Mouse (Mus musculus): ENCODE results near the gene Acin1. TPM values are rescaled to one million over a fixed set of nuclear protein-coding genes. Genes with fewer than 3 reads are reported as not detected.

Acin1 gene
- total and polyA plus RNA-seq, 2 experiments from 2014 or later = 108 to 122 TPM

GRCm38 (mm10) chr14:54696752-54697151 is 10.0 kb upstream of the Acin1 start:
- no peak overlapping the region for H3K4me3 ChIP-seq (ENCODE audit: low read depth, low read length)
- ATAC-seq (ENCODE audit: low FRiP score) (no peak), DNase-seq (ENCODE audit: low spot score) (no peak)
- WGBS = 91% methylated on average over 4 of the region's 4 CpGs
- TF ChIP-seq CTCF (IDR thresholded peaks at IDR 0.05) = no peak
- no peak overlapping the region for H3K4me2 ChIP-seq (ENCODE audit: low read depth, low read length, poor library complexity, severe bottlenecking)
- no peaks in the 10 kb centered on the region for H3K9me3 ChIP-seq (ENCODE audit: low read length)
- peaks cover 6% of the 10 kb centered on the region; the same call in 1 of the 2 replicates for H3K36me3 ChIP-seq (ENCODE audit: insufficient read depth, low read length)
- H3K27ac ChIP-seq (ENCODE audit: low read depth, low read length) = no peak overlapping the region
- H3K27me3 ChIP-seq (ENCODE audit: insufficient read depth, low read length) = no peaks in the 10 kb centered on the region
- H3K4me1 ChIP-seq (ENCODE audit: insufficient read depth, low read length) = no peaks in the 10 kb centered on the region
- no peak overlapping the region for H3K9ac ChIP-seq (replicated peaks; ENCODE audit: low read length, poor library complexity, severe bottlenecking)

- Histone ChIP-seq H3K9ac (replicated peaks; ENCODE audit: low read length, poor library complexity, severe bottlenecking) (no peak overlapping the region), H3K4me3 (ENCODE audit: low read depth, low read length) (no peak overlapping the region)
Measured at GRCm38 (mm10) chr14:54695042-54695441, 8.3 kb upstream of the Acin1 start.

DNA sequence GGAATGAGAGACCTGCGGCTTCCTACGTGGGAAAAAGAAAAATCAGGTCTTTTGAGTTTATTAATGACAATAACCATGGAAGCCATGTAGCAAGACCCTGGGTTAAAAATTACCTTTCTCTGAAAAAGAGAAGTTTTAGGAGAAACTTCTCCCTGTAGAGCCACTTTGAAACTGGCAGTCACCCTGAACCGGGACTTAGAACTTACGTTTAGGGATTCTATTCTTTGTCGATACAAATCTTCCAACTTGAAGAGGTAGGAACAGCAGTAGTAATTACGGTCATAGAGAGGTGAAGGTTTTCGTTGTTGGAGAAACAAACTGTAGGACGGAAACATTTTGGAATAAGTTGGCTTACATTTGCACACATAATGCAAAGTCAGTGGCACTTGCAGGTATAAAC is 520 bp upstream of the Acin1 start:
- peak overlapping the region; percentile 67 for H3K4me3 ChIP-seq (ENCODE audit: low read depth, low read length)
- 7% methylated on average over 8 of the region's 8 CpGs for whole genome bisulfite sequencing
- no peak overlapping the region for H3K27ac ChIP-seq (ENCODE audit: low read depth, low read length)
- DNase-seq (ENCODE audit: low spot score) (no peak), ATAC-seq (ENCODE audit: low FRiP score) (no peak)
- TF ChIP-seq CTCF (IDR thresholded peaks at IDR 0.05) = no peak
- H3K9me3 ChIP-seq (ENCODE audit: low read length) = no peaks in the 10 kb centered on the region
- peak overlapping the region; percentile 57 for H3K4me2 ChIP-seq (ENCODE audit: low read depth, low read length, poor library complexity, severe bottlenecking)
- H3K36me3 ChIP-seq (ENCODE audit: insufficient read depth, low read length) = peaks cover 24% of the 10 kb centered on the region
- peak overlapping the region; percentile 54 for H3K9ac ChIP-seq (replicated peaks; ENCODE audit: low read length, poor library complexity, severe bottlenecking)
- no peaks in the 10 kb centered on the region for H3K27me3 ChIP-seq (ENCODE audit: insufficient read depth, low read length)
- H3K4me1 ChIP-seq (ENCODE audit: insufficient read depth, low read length) = peaks cover 6% of the 10 kb centered on the region; the same call in 1 of the 2 replicates

More at GRCm38 (mm10) chr14:54695042-54695441, 8.3 kb upstream of the Acin1 start:
- Histone ChIP-seq H3K4me1 (ENCODE audit: insufficient read depth, low read length) (no peaks in the 10 kb centered on the region), H3K36me3 (ENCODE audit: insufficient read depth, low read length) (peaks cover 13% of the 10 kb centered on the region), H3K4me2 (ENCODE audit: low read depth, low read length, poor library complexity, severe bottlenecking) (no peak overlapping the region), H3K27me3 (ENCODE audit: insufficient read depth, low read length) (no peaks in the 10 kb centered on the region), H3K9me3 (ENCODE audit: low read length) (no peaks in the 10 kb centered on the region), H3K27ac (ENCODE audit: low read depth, low read length) (no peak overlapping the region)
- WGBS = 88% methylated on average over 6 of the region's 6 CpGs
- ATAC-seq (ENCODE audit: low FRiP score) (no peak), DNase-seq (ENCODE audit: low spot score) (no peak)
- TF ChIP-seq CTCF (IDR thresholded peaks at IDR 0.05) = no peak

GRCm38 (mm10) chr14:54686063-54686521 is 639 bp downstream of the Acin1 start, which contains the start of gene 1700123O20Rik:
TSS of gene 1700123O20Rik (plus strand) at chr14:54686216.
- peak; percentile 78 for ATAC-seq (ENCODE audit: low FRiP score)
- DNase-seq (ENCODE audit: low spot score) = peak; percentile 91

DNA sequence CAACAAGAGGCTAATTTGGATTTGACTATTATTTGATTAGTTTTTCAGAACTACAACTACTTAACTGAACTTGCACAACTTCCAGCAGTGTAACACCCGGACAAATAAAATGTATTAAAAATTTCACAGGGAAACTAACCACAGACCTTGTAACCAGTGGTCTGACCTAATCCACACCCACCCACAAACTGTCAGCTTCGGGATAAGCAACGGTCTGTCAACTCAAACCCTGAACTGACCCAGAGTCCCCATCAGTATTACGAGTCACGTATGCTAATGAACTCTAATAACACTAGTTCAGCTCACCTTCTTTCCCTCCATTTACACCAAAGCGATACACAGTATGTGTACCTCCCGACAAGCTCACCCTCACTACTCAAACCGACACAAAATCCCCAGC is 1.3 kb downstream of the Acin1 start:
- ATAC-seq (ENCODE audit: low FRiP score) = no peak
- H3K36me3 ChIP-seq (ENCODE audit: insufficient read depth, low read length) = peaks cover 21% of the 10 kb centered on the region
- WGBS = 9% methylated on average over 8 of the region's 8 CpGs
- H3K9ac ChIP-seq (replicated peaks; ENCODE audit: low read length, poor library complexity, severe bottlenecking) = peak overlapping the region; percentile 93
- no peak for TF ChIP-seq CTCF (IDR thresholded peaks at IDR 0.05)
- H3K9me3 ChIP-seq (ENCODE audit: low read length) = no peaks in the 10 kb centered on the region
- peak overlapping the region; percentile 96; the same call in 1 of the 2 replicates for H3K27ac ChIP-seq (ENCODE audit: low read depth, low read length)
- H3K4me2 ChIP-seq (ENCODE audit: low read depth, low read length, poor library complexity, severe bottlenecking) = peak overlapping the region; percentile 65
- H3K27me3 ChIP-seq (ENCODE audit: insufficient read depth, low read length) = no peaks in the 10 kb centered on the region
- H3K4me1 ChIP-seq (ENCODE audit: insufficient read depth, low read length) = peaks cover 6% of the 10 kb centered on the region; the same call in 1 of the 2 replicates
- DNase-seq (ENCODE audit: low spot score) = no peak
- H3K4me3 ChIP-seq (ENCODE audit: low read depth, low read length) = peak overlapping the region; percentile 67

More at GRCm38 (mm10) chr14:54686063-54686521, 639 bp downstream of the Acin1 start, which contains the start of gene 1700123O20Rik:
- Histone ChIP-seq H3K4me1 (ENCODE audit: insufficient read depth, low read length) (peaks cover 6% of the 10 kb centered on the region; the same call in 1 of the 2 replicates), H3K27ac (ENCODE audit: low read depth, low read length) (peak within 1 kb of the TSS; percentile 96), H3K36me3 (ENCODE audit: insufficient read depth, low read length) (peaks cover 24% of the 10 kb centered on the region), H3K9ac (replicated peaks; ENCODE audit: low read length, poor library complexity, severe bottlenecking) (peak within 1 kb of the TSS; percentile 93), H3K9me3 (ENCODE audit: low read length) (no peaks in the 10 kb centered on the region), H3K4me2 (ENCODE audit: low read depth, low read length, poor library complexity, severe bottlenecking) (peak within 1 kb of the TSS; percentile 65), H3K27me3 (ENCODE audit: insufficient read depth, low read length) (no peaks in the 10 kb centered on the region), H3K4me3 (ENCODE audit: low read depth, low read length) (peak within 1 kb of the TSS; percentile 67)
- peak; percentile 70 for TF ChIP-seq CTCF (IDR thresholded peaks at IDR 0.05)
- under 1% methylated on average over 41 of the region's 41 CpGs for WGBS

DNA sequence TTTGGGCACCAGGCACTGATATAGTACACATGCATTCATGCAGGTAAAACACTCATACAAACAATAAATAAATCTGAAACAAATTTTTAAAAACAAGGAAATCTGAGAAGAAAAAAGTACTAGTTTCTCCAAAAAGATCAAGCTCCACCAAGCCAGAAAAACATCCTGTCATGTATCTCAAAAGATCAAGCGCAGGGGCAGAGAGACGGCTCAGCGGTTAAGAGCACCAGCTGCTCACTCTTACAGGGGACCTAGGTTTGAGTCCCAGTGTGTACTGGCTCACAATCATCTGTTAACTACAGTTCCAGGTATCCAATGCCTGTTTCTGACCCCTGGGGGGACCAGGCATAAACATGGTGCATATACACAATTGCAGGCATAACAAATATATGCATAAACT is 4.3 kb downstream of the Acin1 start:
- DNase-seq (ENCODE audit: low spot score) (no peak), ATAC-seq (ENCODE audit: low FRiP score) (no peak)
- H3K36me3 ChIP-seq (ENCODE audit: insufficient read depth, low read length) = peaks cover 21% of the 10 kb centered on the region; the same call in 1 of the 2 replicates
- H3K4me2 ChIP-seq (ENCODE audit: low read depth, low read length, poor library complexity, severe bottlenecking) = no peak overlapping the region
- H3K9ac ChIP-seq (replicated peaks; ENCODE audit: low read length, poor library complexity, severe bottlenecking) = no peak overlapping the region
- H3K4me3 ChIP-seq (ENCODE audit: low read depth, low read length) = no peak overlapping the region
- no peak overlapping the region for H3K27ac ChIP-seq (ENCODE audit: low read depth, low read length)
- 89% methylated on average over 3 of the region's 3 CpGs for WGBS
- H3K9me3 ChIP-seq (ENCODE audit: low read length) = no peaks in the 10 kb centered on the region
- TF ChIP-seq CTCF (IDR thresholded peaks at IDR 0.05) = no peak
- peaks cover 2% of the 10 kb centered on the region; the same call in 1 of the 2 replicates for H3K4me1 ChIP-seq (ENCODE audit: insufficient read depth, low read length)
- H3K27me3 ChIP-seq (ENCODE audit: insufficient read depth, low read length) = no peaks in the 10 kb centered on the region

Data from midbrain, postnatal 0 days (tissue).